Comparison of ENCODE assay signal across 8 mouse cellular contexts in the genomic region with DNA sequence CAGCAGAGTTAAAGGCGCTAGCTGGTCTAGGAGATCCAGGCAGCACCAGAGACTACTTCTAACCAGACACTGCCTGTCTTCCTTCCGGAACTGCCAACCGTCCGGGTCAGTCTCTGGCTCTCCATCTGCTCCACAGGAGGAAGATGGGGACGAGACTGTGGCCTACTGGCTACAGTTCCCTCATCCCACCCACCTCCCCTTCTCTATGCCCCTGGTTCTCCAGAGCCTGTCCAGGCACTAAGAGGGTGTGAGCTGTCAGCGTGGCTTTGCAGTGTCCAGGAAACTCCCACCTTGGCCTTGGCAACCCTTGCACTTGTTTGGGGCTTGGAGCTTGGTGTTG. TPM values are rescaled to one million over a fixed set of nuclear protein-coding genes. Genes with fewer than 3 reads are reported as not detected.
DNase-seq lines count a peak whose midpoint lies in the region; ATAC-seq lines count a peak whose summit lies in the region.

No protein-coding gene starts in this region.

- peak overlapping the region; percentile 49 for H3K4me2 ChIP-seq in neural tube, embryonic 11.5 days (ENCODE audit: low read depth)
- peak overlapping the region; percentile 71 for H3K4me2 ChIP-seq in liver, embryonic 11.5 days
- H3K4me2 ChIP-seq in stomach, embryonic 15.5 days, result peak overlapping the region; percentile 80

- DNase-seq in neural tube, embryonic 11.5 days (ENCODE audit: low spot score), result no peak
- no peak for DNase-seq in neural tube, embryonic 10.5 days (ENCODE audit: extremely low spot score, low spot score)
- no peak for DNase-seq in liver, embryonic 11.5 days (ENCODE audit: low spot score)
- no peak for DNase-seq in Muller cell, postnatal 12 days (ENCODE audit: inconsistent ontology term)
- DNase-seq in ovary, adult 18-20 months (ENCODE audit: low spot score), result no peak

- peaks cover 15% of the 10 kb centered on the region for H3K27me3 ChIP-seq in erythroblast, embryonic 14.5 days (ENCODE audit: control insufficient read depth)
- H3K27me3 ChIP-seq in neural tube, embryonic 11.5 days (ENCODE audit: control insufficient read depth, insufficient read depth, low read length), result no peaks in the 10 kb centered on the region
- peaks cover 9% of the 10 kb centered on the region; the same call in 1 of the 2 replicates for H3K27me3 ChIP-seq in liver, embryonic 11.5 days (replicated peaks; ENCODE audit: control insufficient read depth, insufficient read depth, low read length)
- H3K27me3 ChIP-seq in stomach, embryonic 15.5 days (replicated peaks), result no peaks in the 10 kb centered on the region

- ATAC-seq in erythroblast, adult 5-6 weeks (replicated peaks; ENCODE audit: low FRiP score, poor library complexity, severe bottlenecking), result no peak
- ATAC-seq in neural tube, embryonic 11.5 days (ENCODE audit: insufficient read depth, low FRiP score, low TSS enrichment), result peak; percentile 35; the same call in 1 of the 2 replicates
- ATAC-seq in liver, embryonic 11.5 days (replicated peaks; ENCODE audit: low FRiP score), result no peak
- no peak for ATAC-seq in stomach, embryonic 15.5 days (ENCODE audit: insufficient read depth, low FRiP score, low read depth)

- H3K36me3 ChIP-seq in erythroblast, embryonic 14.5 days (ENCODE audit: control insufficient read depth), result no peaks in the 10 kb centered on the region
- no peaks in the 10 kb centered on the region for H3K36me3 ChIP-seq in neural tube, embryonic 11.5 days (ENCODE audit: control insufficient read depth, insufficient read depth, low read length)
- no peaks in the 10 kb centered on the region for H3K36me3 ChIP-seq in liver, embryonic 11.5 days (ENCODE audit: control insufficient read depth, insufficient read depth, low read length)
- H3K36me3 ChIP-seq in stomach, embryonic 15.5 days, result no peaks in the 10 kb centered on the region

- peak overlapping the region; percentile 35 for H3K4me3 ChIP-seq in erythroblast, embryonic 14.5 days (replicated peaks)
- peak overlapping the region; percentile 35 for H3K4me3 ChIP-seq in neural tube, embryonic 11.5 days (ENCODE audit: low read depth, low read length)
- H3K4me3 ChIP-seq in liver, embryonic 11.5 days (ENCODE audit: low read depth, low read length), result peak overlapping the region; percentile 50
- H3K4me3 ChIP-seq in stomach, embryonic 15.5 days (replicated peaks), result peak overlapping the region; percentile 53

- no peak overlapping the region for H3K27ac ChIP-seq in neural tube, embryonic 11.5 days (ENCODE audit: low read depth, low read length)
- H3K27ac ChIP-seq in liver, embryonic 11.5 days (ENCODE audit: low read depth, low read length), result no peak overlapping the region
- H3K27ac ChIP-seq in stomach, embryonic 15.5 days, result peak overlapping the region; percentile 12; the same call in 1 of the 2 replicates

- H3K9me3 ChIP-seq in erythroblast, embryonic 14.5 days (ENCODE audit: control insufficient read depth, low read length), result no peaks in the 10 kb centered on the region
- H3K9me3 ChIP-seq in neural tube, embryonic 11.5 days (ENCODE audit: control insufficient read depth, low read length), result no peaks in the 10 kb centered on the region
- no peaks in the 10 kb centered on the region for H3K9me3 ChIP-seq in liver, embryonic 11.5 days (ENCODE audit: control insufficient read depth, low read length)
- no peaks in the 10 kb centered on the region for H3K9me3 ChIP-seq in stomach, embryonic 15.5 days

- no peaks in the 10 kb centered on the region for H3K4me1 ChIP-seq in erythroblast, embryonic 14.5 days (ENCODE audit: control insufficient read depth)
- H3K4me1 ChIP-seq in neural tube, embryonic 11.5 days (ENCODE audit: control insufficient read depth, insufficient read depth, low read length), result no peaks in the 10 kb centered on the region
- 0 out of 2 replicates have a peak, but pooled peaks cover 2% of the 10 kb centered on the region for H3K4me1 ChIP-seq in liver, embryonic 11.5 days (replicated peaks; ENCODE audit: control insufficient read depth, insufficient read depth, low read length)
- 0 out of 2 replicates have a peak, but pooled peaks cover 5% of the 10 kb centered on the region for H3K4me1 ChIP-seq in stomach, embryonic 15.5 days

- WGBS in neural tube, embryonic 11.5 days, result 7% methylated on average over 6 of the region's 6 CpGs
- WGBS in liver, embryonic 11.5 days, result under 1% methylated on average over 6 of the region's 6 CpGs
- 3% methylated on average over 6 of the region's 6 CpGs for WGBS in stomach, embryonic 15.5 days

- peak overlapping the region; percentile 56 for H3K9ac ChIP-seq in neural tube, embryonic 11.5 days (ENCODE audit: low read length)
- H3K9ac ChIP-seq in liver, embryonic 11.5 days (ENCODE audit: low read depth, low read length), result peak overlapping the region; percentile 55; the same call in 1 of the 2 replicates
- H3K9ac ChIP-seq in stomach, embryonic 15.5 days, result peak overlapping the region; percentile 17; the same call in 1 of the 2 replicates

RNA-seq across cellular contexts. Expression of a gene that starts 1.8 kb away (rescaled TPM):
- 0.01 TPM in 2 replicates for polyA plus RNA-seq in erythroblast, embryonic 14.5 days (2012)
- 4.6 and 9.6 TPM in 2 replicates for total RNA-seq in erythroblast, adult 5-6 weeks (2015; ENCODE audit: low replicate concordance)
- total RNA-seq in erythroblast, adult 5-6 weeks (2017; ENCODE audit: low replicate concordance), result 2.4 and 9.2 TPM in 2 replicates
- polyA plus RNA-seq in neural tube, embryonic 11.5 days (2014; fragmentation: Nextera tagmentation; extraction: Ambion mirVana), result 50.7 and 53.7 TPM in 2 replicates
- 28.6 and 30.2 TPM in 2 replicates for polyA plus RNA-seq in liver, embryonic 11.5 days (2014; fragmentation: Nextera tagmentation; extraction: Ambion mirVana)
- 29.8 and 31.9 TPM in 2 replicates for polyA plus RNA-seq in stomach, embryonic 15.5 days (2015; fragmentation: Nextera tagmentation; extraction: Ambion mirVana)

Comparison
In these comparisons a context has a peak if more than half of its experiments do, and no peak if none do; other contexts are left out.
1. RNA of a gene that starts 1.8 kb away (polyA plus RNA-seq): 50.7 to 53.7 TPM in neural tube, embryonic 11.5 days, 29.8 to 31.9 TPM in stomach, embryonic 15.5 days and 28.6 to 30.2 TPM in liver, embryonic 11.5 days; 0.01 TPM in erythroblast, embryonic 14.5 days; every median in the first group is over 10 times any median in the second.
2. Peak in every context shown above with its lines, with median percentiles within 50 percentile points of each other: H3K4me3 ChIP-seq, H3K4me2 ChIP-seq and H3K9ac ChIP-seq.